Mouse (Mus musculus): ENCODE data around the gene Lnp1. TPM values are rescaled to one million over a fixed set of nuclear protein-coding genes. Genes with fewer than 3 reads are reported as not detected.

Gene Lnp1
- polyA plus RNA-seq, 1 experiment from 2014 or later = not detected

Other genes with a start within 250 kb of the Lnp1 start
- 183 and 185 TPM in 2 replicates for gene Tfg, start 210.6 kb downstream of the Lnp1 start, polyA plus RNA-seq (2014; fragmentation: Nextera tagmentation; extraction: Ambion mirVana)
- gene Adgrg7, start 132.2 kb downstream of the Lnp1 start, polyA plus RNA-seq (2014; fragmentation: Nextera tagmentation; extraction: Ambion mirVana) = 0.12 TPM in 1 of 2 replicates, not detected in the other
- gene Tmem45a, start 41.9 kb downstream of the Lnp1 start, polyA plus RNA-seq (2014; fragmentation: Nextera tagmentation; extraction: Ambion mirVana) = 53.8 and 56.5 TPM in 2 replicates
- 0.08 TPM in 1 of 2 replicates, not detected in the other for gene Tmem45a2, start 143.3 kb upstream of the Lnp1 start, polyA plus RNA-seq (2014; fragmentation: Nextera tagmentation; extraction: Ambion mirVana)
- 50.1 and 53.0 TPM in 2 replicates for gene Tomm70a, start 193.6 kb upstream of the Lnp1 start, polyA plus RNA-seq (2014; fragmentation: Nextera tagmentation; extraction: Ambion mirVana)
- gene Nit2, start 239.3 kb upstream of the Lnp1 start, polyA plus RNA-seq (2014; fragmentation: Nextera tagmentation; extraction: Ambion mirVana) = 84.7 and 88.0 TPM in 2 replicates